ENCODE assay signal across 11 mouse cellular contexts in the genomic region with DNA sequence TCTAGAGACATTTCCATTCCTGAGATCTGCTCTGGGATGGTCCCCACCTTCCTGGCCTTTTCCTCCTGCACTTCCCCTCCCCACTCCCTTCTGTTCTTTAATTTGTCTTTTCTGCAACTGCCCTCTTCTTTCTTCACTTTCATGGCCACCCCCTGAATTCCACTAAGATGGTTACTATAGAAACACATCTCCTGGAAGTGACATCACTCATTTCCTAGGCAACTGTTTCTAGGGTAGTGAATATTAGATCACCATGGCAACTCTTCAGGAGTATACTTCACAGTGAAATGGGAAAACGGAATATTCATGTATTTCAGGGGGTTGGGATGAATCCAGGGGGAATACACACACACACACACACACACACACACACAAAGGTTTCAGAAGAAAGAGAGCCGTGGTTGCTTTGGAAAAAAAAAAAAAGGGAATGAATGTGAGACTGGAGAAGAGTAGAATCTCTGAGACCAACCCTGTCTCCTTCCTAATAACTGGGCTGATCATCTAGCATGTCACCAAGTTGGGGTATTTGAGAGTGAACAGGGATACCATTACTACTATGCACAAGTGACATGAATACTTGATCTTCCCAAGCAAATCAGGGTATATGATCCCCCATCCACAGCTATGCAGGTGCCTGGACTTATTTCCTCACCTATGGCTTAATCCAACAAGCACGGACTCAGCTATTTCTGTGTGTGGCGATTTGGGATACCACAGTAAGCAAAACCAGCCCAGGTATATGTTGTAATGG. TPM values are rescaled to one million over a fixed set of nuclear protein-coding genes. Genes with fewer than 3 reads are reported as not detected.
DNase-seq lines count a peak whose midpoint lies in the region; ATAC-seq and TF ChIP-seq lines count a peak whose summit lies in the region.
"Had no signal": no experiment of that assay in that cellular context is flagged by ENCODE, and none has a peak within 500 bp of the region (broad histone marks: within the 10 kb centered on the region; RNA-seq: fewer than 3 reads in every experiment).

No protein-coding gene starts in this region.

- 68% methylated on average over 4 of the region's 4 CpGs for WGBS in kidney, postnatal 0 days
- WGBS in forebrain, postnatal 0 days, result 44% methylated on average over 4 of the region's 4 CpGs
- WGBS in midbrain, embryonic 14.5 days, result 38% methylated on average over 4 of the region's 4 CpGs
- WGBS in heart, embryonic 12.5 days, result 74% methylated on average over 4 of the region's 4 CpGs

- no peaks in the 10 kb centered on the region for H3K9me3 ChIP-seq in kidney, postnatal 0 days (replicated peaks; ENCODE audit: low read length)
- no peaks in the 10 kb centered on the region for H3K9me3 ChIP-seq in forebrain, postnatal 0 days (ENCODE audit: low read length)
- no peaks in the 10 kb centered on the region for H3K9me3 ChIP-seq in midbrain, embryonic 14.5 days (ENCODE audit: control insufficient read depth, low read length)
- no peaks in the 10 kb centered on the region for H3K9me3 ChIP-seq in heart, embryonic 12.5 days (replicated peaks)
- H3K9me3 ChIP-seq: heart, embryonic 15.5 days had no signal

- no peak overlapping the region for H3K27ac ChIP-seq in kidney, postnatal 0 days
- peak overlapping the region; percentile 83 for H3K27ac ChIP-seq in forebrain, postnatal 0 days (ENCODE audit: low read depth, low read length)
- peak overlapping the region; percentile 84 for H3K27ac ChIP-seq in midbrain, embryonic 14.5 days (replicated peaks; ENCODE audit: low read depth, low read length)
- no peak overlapping the region for H3K27ac ChIP-seq in heart, embryonic 12.5 days (ENCODE audit: poor library complexity, severe bottlenecking)
- H3K27ac ChIP-seq: heart, embryonic 15.5 days; liver, embryonic 14.5 days had no signal

- H3K4me1 ChIP-seq in kidney, postnatal 0 days (replicated peaks; ENCODE audit: insufficient read depth, low read length), result no peaks in the 10 kb centered on the region
- H3K4me1 ChIP-seq in forebrain, postnatal 0 days (ENCODE audit: insufficient read depth), result peaks cover 18% of the 10 kb centered on the region
- H3K4me1 ChIP-seq in midbrain, embryonic 14.5 days (ENCODE audit: control insufficient read depth, insufficient read depth, low read length), result peaks cover 26% of the 10 kb centered on the region
- H3K4me1 ChIP-seq in heart, embryonic 12.5 days (replicated peaks), result peaks cover 30% of the 10 kb centered on the region

- H3K4me2 ChIP-seq in kidney, postnatal 0 days (ENCODE audit: low read length), result no peak overlapping the region
- peak overlapping the region; percentile 29 for H3K4me2 ChIP-seq in forebrain, postnatal 0 days (ENCODE audit: low read depth)
- peak overlapping the region; percentile 36 for H3K4me2 ChIP-seq in midbrain, embryonic 14.5 days (ENCODE audit: low read length)
- H3K4me2 ChIP-seq in heart, embryonic 12.5 days, result no peak overlapping the region
- H3K4me2 ChIP-seq: heart, embryonic 15.5 days had no signal

- no peak overlapping the region for H3K9ac ChIP-seq in kidney, postnatal 0 days (ENCODE audit: low read depth, low read length)
- 0 out of 2 replicates have a peak overlapping the region, but pooled peaks have one; percentile 10 for H3K9ac ChIP-seq in forebrain, postnatal 0 days
- H3K9ac ChIP-seq in midbrain, embryonic 14.5 days (replicated peaks; ENCODE audit: low read length), result no peak overlapping the region
- no peak overlapping the region for H3K9ac ChIP-seq in heart, embryonic 12.5 days
- H3K9ac ChIP-seq: heart, embryonic 15.5 days had no signal

- no peak for ATAC-seq in kidney, postnatal 0 days (replicated peaks; ENCODE audit: low FRiP score, low read depth)
- ATAC-seq in forebrain, postnatal 0 days, result peak; percentile 91
- ATAC-seq in midbrain, embryonic 14.5 days (ENCODE audit: low FRiP score, low TSS enrichment), result peak; percentile 78
- no peak for ATAC-seq in heart, embryonic 12.5 days (ENCODE audit: insufficient number of reproducible peaks, low FRiP score)

- no peak overlapping the region for H3K4me3 ChIP-seq in kidney, postnatal 0 days (replicated peaks; ENCODE audit: low read depth, low read length)
- H3K4me3 ChIP-seq in forebrain, postnatal 0 days (ENCODE audit: low read depth, low read length), result no peak overlapping the region
- no peak overlapping the region for H3K4me3 ChIP-seq in midbrain, embryonic 14.5 days (replicated peaks; ENCODE audit: low read depth, low read length)
- no peak overlapping the region for H3K4me3 ChIP-seq in heart, embryonic 12.5 days
- H3K4me3 ChIP-seq: heart, embryonic 15.5 days had no signal

- peak; percentile 45 for DNase-seq in kidney, postnatal 0 days (ENCODE audit: low spot score)
- DNase-seq in kidney, postnatal 25 days, result no peak
- peak; percentile 89 for DNase-seq in brain, adult 2 months (ENCODE audit: low read depth, low spot score)
- DNase-seq in forebrain, postnatal 0 days, result peak; percentile 83
- peak; percentile 90 for DNase-seq in midbrain, embryonic 14.5 days
- no peak for DNase-seq in gastrocnemius, adult 18-20 months (ENCODE audit: low spot score)
- no peak for DNase-seq in adrenal gland, adult (ENCODE audit: inconsistent age in 2 of 2, low spot score in 1 of 2)
- DNase-seq: kidney, adult 2 months had no signal

- H3K27me3 ChIP-seq in kidney, postnatal 0 days (ENCODE audit: insufficient read depth, low read length), result no peaks in the 10 kb centered on the region
- H3K27me3 ChIP-seq in forebrain, postnatal 0 days (ENCODE audit: insufficient read depth, low read length), result no peaks in the 10 kb centered on the region
- no peaks in the 10 kb centered on the region for H3K27me3 ChIP-seq in midbrain, embryonic 14.5 days (ENCODE audit: control insufficient read depth, insufficient read depth, low read length)
- no peaks in the 10 kb centered on the region for H3K27me3 ChIP-seq in heart, embryonic 12.5 days (replicated peaks)
- H3K27me3 ChIP-seq: heart, embryonic 15.5 days had no signal

- no peak for TF ChIP-seq CTCF in kidney, postnatal 0 days (IDR thresholded peaks at IDR 0.05; ENCODE audit: low read depth)
- TF ChIP-seq CTCF in forebrain, postnatal 0 days (IDR thresholded peaks at IDR 0.05; ENCODE audit: low read depth), result no peak

- 0 out of 2 replicates have a peak, but pooled peaks cover 8% of the 10 kb centered on the region for H3K36me3 ChIP-seq in kidney, postnatal 0 days (ENCODE audit: insufficient read depth, low read length)
- peaks cover 13% of the 10 kb centered on the region; the same call in 1 of the 2 replicates for H3K36me3 ChIP-seq in forebrain, postnatal 0 days (ENCODE audit: insufficient read depth)
- peaks cover 18% of the 10 kb centered on the region for H3K36me3 ChIP-seq in midbrain, embryonic 14.5 days (ENCODE audit: control insufficient read depth, insufficient read depth, low read length)
- H3K36me3 ChIP-seq in heart, embryonic 12.5 days, result peaks cover 20% of the 10 kb centered on the region

RNA-seq across cellular contexts. Expression of a gene that starts 12.0 kb away (rescaled TPM):
- 236 and 272 TPM in 2 replicates for polyA plus RNA-seq in kidney, postnatal 0 days (2015; fragmentation: Nextera tagmentation; extraction: Ambion mirVana)
- total RNA-seq in forebrain, postnatal 0 days (2014; rRNA removed), result 475 and 549 TPM in 2 replicates
- 744 and 971 TPM in 2 replicates for polyA plus RNA-seq in forebrain, postnatal 0 days (2015; fragmentation: Nextera tagmentation; extraction: Ambion mirVana)
- 643 and 661 TPM in 2 replicates for polyA plus RNA-seq in midbrain, embryonic 14.5 days (2014; fragmentation: Nextera tagmentation; extraction: Ambion mirVana)
- polyA plus RNA-seq in heart, embryonic 12.5 days (2016; fragmentation: Nextera tagmentation; extraction: Ambion mirVana), result 481 and 488 TPM in 2 replicates
- total RNA-seq in gastrocnemius, adult 18-20 months (2021), result 10 to 100 TPM; 53.1 to 54.1 TPM

Comparison
In these comparisons a context has a peak if more than half of its experiments do, and no peak if none do; other contexts are left out.
1. DNase-seq: peak in kidney, postnatal 0 days (single experiment), brain, adult 2 months (single experiment), forebrain, postnatal 0 days (single experiment) and midbrain, embryonic 14.5 days (single experiment); none in kidney, postnatal 25 days (0 of 2), gastrocnemius, adult 18-20 months (single experiment) and adrenal gland, adult (0 of 2).
2. ATAC-seq: peak in forebrain, postnatal 0 days (single experiment) and midbrain, embryonic 14.5 days (single experiment); none in kidney, postnatal 0 days (single experiment) and heart, embryonic 12.5 days (single experiment).
3. H3K27ac ChIP-seq: peak in forebrain, postnatal 0 days (single experiment) and midbrain, embryonic 14.5 days (single experiment); none in kidney, postnatal 0 days (single experiment) and heart, embryonic 12.5 days (single experiment).
4. H3K4me2 ChIP-seq: peak in forebrain, postnatal 0 days (single experiment) and midbrain, embryonic 14.5 days (single experiment); none in kidney, postnatal 0 days (single experiment) and heart, embryonic 12.5 days (single experiment).